Mouse (Mus musculus) CD4-positive, CD25-positive, alpha-beta regulatory T cell, adult 4 months (primary cell): Measurements from ENCODE around the gene 2210011C24Rik. TPM values are rescaled to one million over a fixed set of nuclear protein-coding genes. Genes with fewer than 3 reads are reported as not detected.

ENCODE experiments used
- polyA plus RNA-seq, 2 experiments: library from polyadenylated mRNA; unstranded; fragments of 100-300 nt; shearing (Covaris generic); gene quantifications; one replicate each; pipeline ENCODE4 v1.2.1; 2017

Gene 2210011C24Rik
- polyA plus RNA-seq, 2 experiments from 2014 or later, result not detected

Other genes starting within 250 kb of the 2210011C24Rik start
- 10 to 100 TPM in 1 of 2 experiments, 1 to 10 TPM in 1; 8.9 to 11.5 TPM for gene Adgrl1, start 112.1 kb downstream of the 2210011C24Rik start, polyA plus RNA-seq
- gene Gm10644, start 57.0 kb downstream of the 2210011C24Rik start, polyA plus RNA-seq, result under 1 TPM; 0.20 to 0.92 TPM
- 10 to 100 TPM; 22.3 to 45.2 TPM for gene Asf1b, start 56.7 kb downstream of the 2210011C24Rik start, polyA plus RNA-seq
- 10 to 100 TPM in 1 of 2 experiments, 1 to 10 TPM in 1; 9.5 to 15.4 TPM for gene Prkaca, start 39.2 kb downstream of the 2210011C24Rik start, polyA plus RNA-seq
- gene Samd1, start 14.5 kb downstream of the 2210011C24Rik start, polyA plus RNA-seq, result 1 to 10 TPM; 5.9 to 6.3 TPM
- gene 1700067K01Rik, start 10.7 kb downstream of the 2210011C24Rik start, polyA plus RNA-seq, result not detected
- gene Palm3, start 9.3 kb upstream of the 2210011C24Rik start, polyA plus RNA-seq, result 1 to 10 TPM; 2.0 to 2.9 TPM
- 100 to 1,000 TPM; 261 to 389 TPM for gene Il27ra, start 30.4 kb upstream of the 2210011C24Rik start, polyA plus RNA-seq
- 10 to 100 TPM; 45.1 to 59.1 TPM for gene Rln3, start 32.8 kb upstream of the 2210011C24Rik start, polyA plus RNA-seq
- 1 to 10 TPM; 1.2 to 1.7 TPM for gene Gm10643, start 53.0 kb upstream of the 2210011C24Rik start, polyA plus RNA-seq
- 10 to 100 TPM; 10.9 to 14.0 TPM for gene Rfx1, start 54.7 kb upstream of the 2210011C24Rik start, polyA plus RNA-seq
- 10 to 100 TPM; 14.5 to 15.5 TPM for gene Dcaf15, start 92.6 kb upstream of the 2210011C24Rik start, polyA plus RNA-seq
- 10 to 100 TPM in 1 of 2 experiments, 1 to 10 TPM in 1; 6.1 to 13.1 TPM for gene Podnl1, start 113.8 kb upstream of the 2210011C24Rik start, polyA plus RNA-seq
- 10 to 100 TPM; 12.7 to 19.2 TPM for gene Cc2d1a, start 135.8 kb upstream of the 2210011C24Rik start, polyA plus RNA-seq
- gene 4930432K21Rik, start 135.9 kb upstream of the 2210011C24Rik start, polyA plus RNA-seq, result 1 to 10 TPM; 1.1 to 3.2 TPM
- under 1 TPM in 1 of 2 experiments, not detected in 1; 0.81 TPM for gene Nanos3, start 173.0 kb upstream of the 2210011C24Rik start, polyA plus RNA-seq
- 1 to 10 TPM; 3.3 to 4.3 TPM for gene Zswim4, start 224.9 kb upstream of the 2210011C24Rik start, polyA plus RNA-seq
- 100 to 1,000 TPM; 365 to 370 TPM for gene D8Ertd738e, start 237.5 kb upstream of the 2210011C24Rik start, polyA plus RNA-seq
- gene Mri1, start 245.2 kb upstream of the 2210011C24Rik start, polyA plus RNA-seq, result 1 to 10 TPM; 7.2 to 9.5 TPM